Mouse (Mus musculus): ENCODE data around the gene Gatad2a. TPM values are rescaled to one million over a fixed set of nuclear protein-coding genes. Genes with fewer than 3 reads are reported as not detected.
A peak's percentile ranks its signal among the peaks of the same experiment; 100 is the strongest.

The Gatad2a gene
- total and polyA plus RNA-seq, 2 experiments: 11.2 to 35.0 TPM

- TF ChIP-seq CTCF (IDR thresholded peaks at IDR 0.05; ENCODE audit: low read depth, low read length) (no peak), POLR2A (IDR thresholded peaks at IDR 0.05; ENCODE audit: extremely low read depth, insufficient read depth, low read length) (no peak)
- Histone ChIP-seq H3K4me1 (ENCODE audit: control insufficient read depth, insufficient read depth, low read length) (no peaks in the 10 kb centered on the region; the same call in 1 of the 2 replicates), H3K27me3 (ENCODE audit: control insufficient read depth, insufficient read depth, low read length) (no peaks in the 10 kb centered on the region), H3K79me2 (ENCODE audit: control insufficient read depth, insufficient read depth, low read length) (peaks cover 31% of the 10 kb centered on the region), H3K4me3 (ENCODE audit: insufficient read depth, low read depth, low read length) (no peak overlapping the region), H3K36me3 (ENCODE audit: control insufficient read depth, insufficient read depth, low read length) (no peaks in the 10 kb centered on the region), H3K27ac (replicated peaks; ENCODE audit: insufficient read depth, low read depth, low read length) (no peak overlapping the region), H3K9ac (ENCODE audit: low read depth, low read length) (no peak overlapping the region)
- WGBS: 85% methylated on average over 2 of the region's 2 CpGs
- no peak for DNase-seq (ENCODE audit: extremely low read depth, low read depth, low spot score)
Observed at GRCm38 (mm10) chr8:69984876-69985553, 11.2 kb downstream of the Gatad2a start.

GRCm38 (mm10) chr8:69978456-69978855, 17.7 kb downstream of the Gatad2a start:
- H3K9ac ChIP-seq (ENCODE audit: low read depth, low read length): no peak overlapping the region
- TF ChIP-seq POLR2A (IDR thresholded peaks at IDR 0.05; ENCODE audit: extremely low read depth, insufficient read depth, low read length) (no peak), CTCF (IDR thresholded peaks at IDR 0.05; ENCODE audit: low read depth, low read length) (no peak)
- DNase-seq (ENCODE audit: extremely low read depth, low read depth, low spot score): no peak
- H3K27ac ChIP-seq (replicated peaks; ENCODE audit: insufficient read depth, low read depth, low read length): no peak overlapping the region
- 89% methylated on average over 4 of the region's 4 CpGs for WGBS
- H3K36me3 ChIP-seq (ENCODE audit: control insufficient read depth, insufficient read depth, low read length): no peaks in the 10 kb centered on the region
- no peaks in the 10 kb centered on the region for H3K27me3 ChIP-seq (ENCODE audit: control insufficient read depth, insufficient read depth, low read length)
- H3K4me3 ChIP-seq (ENCODE audit: insufficient read depth, low read depth, low read length): no peak overlapping the region
- peaks cover 26% of the 10 kb centered on the region for H3K79me2 ChIP-seq (ENCODE audit: control insufficient read depth, insufficient read depth, low read length)
- peaks cover 3% of the 10 kb centered on the region; the same call in 1 of the 2 replicates for H3K4me1 ChIP-seq (ENCODE audit: control insufficient read depth, insufficient read depth, low read length)

- peak; percentile 77 for DNase-seq (ENCODE audit: extremely low read depth, low read depth, low spot score)
- Histone ChIP-seq H3K4me3 (ENCODE audit: insufficient read depth, low read depth, low read length) (peak overlapping the region; percentile 97), H3K27ac (replicated peaks; ENCODE audit: insufficient read depth, low read depth, low read length) (peak overlapping the region; percentile 91), H3K4me1 (ENCODE audit: control insufficient read depth, insufficient read depth, low read length) (peaks cover 22% of the 10 kb centered on the region), H3K27me3 (ENCODE audit: control insufficient read depth, insufficient read depth, low read length) (no peaks in the 10 kb centered on the region), H3K36me3 (ENCODE audit: control insufficient read depth, insufficient read depth, low read length) (no peaks in the 10 kb centered on the region), H3K79me2 (ENCODE audit: control insufficient read depth, insufficient read depth, low read length) (peaks cover 36% of the 10 kb centered on the region), H3K9ac (ENCODE audit: low read depth, low read length) (peak overlapping the region; percentile 94)
- 14% methylated on average over 5 of the region's 5 CpGs for WGBS
- TF ChIP-seq CTCF (IDR thresholded peaks at IDR 0.05; ENCODE audit: low read depth, low read length) (no peak), POLR2A (IDR thresholded peaks at IDR 0.05; ENCODE audit: extremely low read depth, insufficient read depth, low read length) (no peak)
Observed at GRCm38 (mm10) chr8:69974806-69975205, 21.4 kb downstream of the Gatad2a start.

GRCm38 (mm10) chr8:69974194-69974614, 22.0 kb downstream of the Gatad2a start:
- 1% methylated on average over 49 of the region's 50 CpGs for WGBS
- H3K4me3 ChIP-seq (ENCODE audit: insufficient read depth, low read depth, low read length): peak overlapping the region; percentile 97

GRCm38 (mm10) chr8:69973442-69974161, 22.6 kb downstream of the Gatad2a start:
- peaks cover 29% of the 10 kb centered on the region for H3K4me1 ChIP-seq (ENCODE audit: control insufficient read depth, insufficient read depth, low read length)
- under 1% methylated on average over 46 of the region's 68 CpGs for WGBS

More at GRCm38 (mm10) chr8:69974194-69974614, 22.0 kb downstream of the Gatad2a start:
- Histone ChIP-seq H3K79me2 (ENCODE audit: control insufficient read depth, insufficient read depth, low read length) (peaks cover 42% of the 10 kb centered on the region), H3K27ac (replicated peaks; ENCODE audit: insufficient read depth, low read depth, low read length) (peak overlapping the region; percentile 91), H3K4me1 (ENCODE audit: control insufficient read depth, insufficient read depth, low read length) (peaks cover 26% of the 10 kb centered on the region), H3K9ac (ENCODE audit: low read depth, low read length) (peak overlapping the region; percentile 96), H3K27me3 (ENCODE audit: control insufficient read depth, insufficient read depth, low read length) (no peaks in the 10 kb centered on the region), H3K36me3 (ENCODE audit: control insufficient read depth, insufficient read depth, low read length) (no peaks in the 10 kb centered on the region)
- peak; percentile 77 for DNase-seq (ENCODE audit: extremely low read depth, low read depth, low spot score)
- TF ChIP-seq POLR2A (IDR thresholded peaks at IDR 0.05; ENCODE audit: extremely low read depth, insufficient read depth, low read length) (peak; percentile 50; the same call in 1 of the 2 replicates), CTCF (IDR thresholded peaks at IDR 0.05; ENCODE audit: low read depth, low read length) (no peak)

More at GRCm38 (mm10) chr8:69973442-69974161, 22.6 kb downstream of the Gatad2a start:
- no peak for TF ChIP-seq POLR2A (IDR thresholded peaks at IDR 0.05; ENCODE audit: extremely low read depth, insufficient read depth, low read length)
- TF ChIP-seq CTCF (IDR thresholded peaks at IDR 0.05; ENCODE audit: low read depth, low read length): no peak
- H3K27me3 ChIP-seq (ENCODE audit: control insufficient read depth, insufficient read depth, low read length): no peaks in the 10 kb centered on the region
- peak; percentile 86 for DNase-seq (ENCODE audit: extremely low read depth, low read depth, low spot score)
- H3K36me3 ChIP-seq (ENCODE audit: control insufficient read depth, insufficient read depth, low read length): no peaks in the 10 kb centered on the region
- peaks cover 44% of the 10 kb centered on the region for H3K79me2 ChIP-seq (ENCODE audit: control insufficient read depth, insufficient read depth, low read length)
- peak overlapping the region; percentile 96 for H3K9ac ChIP-seq (ENCODE audit: low read depth, low read length)
- peak overlapping the region; percentile 78 for H3K27ac ChIP-seq (replicated peaks; ENCODE audit: insufficient read depth, low read depth, low read length)
- peak overlapping the region; percentile 97 for H3K4me3 ChIP-seq (ENCODE audit: insufficient read depth, low read depth, low read length)
